Mouse (Mus musculus) layer of hippocampus, adult 9-11 months (tissue): Measurements from ENCODE around the gene Hoxb7.

Experiments used
- DNase-seq: peaks from one replicate; pipeline ENCODE4 v3.0.0; 2022

Gene Hoxb7

GRCm38 (mm10) chr11:96302381-96303150 lies 16.1 kb downstream of the Hoxb7 start:
- DNase-seq, result no peak

- DNase-seq, result no peak
Measured at GRCm38 (mm10) chr11:96303151-96304099, 17.0 kb downstream of the Hoxb7 start, which contains the start of gene Hoxb5. Gene Hoxb5, plus strand, starts transcription at chr11:96303336.

GRCm38 (mm10) chr11:96304381-96305195 lies 18.2 kb downstream of the Hoxb7 start:
- DNase-seq, result no peak

- no peak for DNase-seq
Measured at GRCm38 (mm10) chr11:96305505-96306182, 19.2 kb downstream of the Hoxb7 start.

GRCm38 (mm10) chr11:96306183-96306907 lies 19.9 kb downstream of the Hoxb7 start:
- no peak for DNase-seq

- no peak for DNase-seq
Measured at GRCm38 (mm10) chr11:96306908-96307269, 20.5 kb downstream of the Hoxb7 start.

GRCm38 (mm10) chr11:96308763-96309162 lies 22.3 kb downstream of the Hoxb7 start:
- DNase-seq, result no peak

GRCm38 (mm10) chr11:96309288-96309687 lies 22.9 kb downstream of the Hoxb7 start:
- DNase-seq, result no peak

- DNase-seq, result no peak
Measured at GRCm38 (mm10) chr11:96310183-96310938, 23.9 kb downstream of the Hoxb7 start.

GRCm38 (mm10) chr11:96311097-96311496 lies 24.7 kb downstream of the Hoxb7 start:
- DNase-seq, result no peak

- peak; percentile 5 for DNase-seq
Measured at GRCm38 (mm10) chr11:96311520-96312417, 25.3 kb downstream of the Hoxb7 start.

GRCm38 (mm10) chr11:96313134-96313533 lies 26.7 kb downstream of the Hoxb7 start:
- no peak for DNase-seq

- DNase-seq, result no peak
Measured at GRCm38 (mm10) chr11:96313806-96314428, 27.5 kb downstream of the Hoxb7 start.

GRCm38 (mm10) chr11:96314671-96315343 lies 28.4 kb downstream of the Hoxb7 start:
- no peak for DNase-seq

GRCm38 (mm10) chr11:96315344-96315681 lies 28.9 kb downstream of the Hoxb7 start:
- no peak for DNase-seq

GRCm38 (mm10) chr11:96316696-96317607 lies 30.5 kb downstream of the Hoxb7 start:
- no peak for DNase-seq

- DNase-seq, result no peak
Measured at GRCm38 (mm10) chr11:96317608-96318367, 31.4 kb downstream of the Hoxb7 start, which contains the start of gene Hoxb4. Gene Hoxb4, plus strand, starts transcription at chr11:96318267.
